Mouse (Mus musculus): ENCODE measurements around the gene Gm5930.
"Not testable (repeated sequence)": the region's sequence is repeated elsewhere in the genome, so short reads cannot be mapped to it uniquely, and the experiment has no call there.

Gm5930 gene

DNA sequence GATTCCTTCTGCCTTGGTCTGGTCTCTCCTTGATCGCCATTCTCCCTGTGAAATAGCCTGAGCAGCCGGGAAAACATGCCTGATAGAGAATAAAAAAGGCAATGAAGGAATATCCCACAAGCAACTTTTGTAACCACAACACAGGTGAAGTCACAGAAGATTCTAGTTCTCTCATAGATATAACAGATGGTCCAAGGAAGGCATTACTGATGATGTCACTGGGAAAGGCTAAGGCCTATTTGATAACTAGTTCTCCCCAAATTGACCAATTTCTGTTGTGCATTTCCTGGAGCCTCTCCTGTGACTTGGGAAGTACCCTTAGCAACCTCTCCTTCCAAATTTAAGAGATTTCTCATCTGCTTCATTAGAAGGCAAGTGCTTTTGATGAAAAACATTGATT, at the start of gene Gm5930:
Gene Gm5930 (minus strand): TSS at position 101 of the 400 bp plus-strand sequence.
- not testable (repeated sequence) for DNase-seq (ENCODE audit: low read depth, low spot score)

DNA sequence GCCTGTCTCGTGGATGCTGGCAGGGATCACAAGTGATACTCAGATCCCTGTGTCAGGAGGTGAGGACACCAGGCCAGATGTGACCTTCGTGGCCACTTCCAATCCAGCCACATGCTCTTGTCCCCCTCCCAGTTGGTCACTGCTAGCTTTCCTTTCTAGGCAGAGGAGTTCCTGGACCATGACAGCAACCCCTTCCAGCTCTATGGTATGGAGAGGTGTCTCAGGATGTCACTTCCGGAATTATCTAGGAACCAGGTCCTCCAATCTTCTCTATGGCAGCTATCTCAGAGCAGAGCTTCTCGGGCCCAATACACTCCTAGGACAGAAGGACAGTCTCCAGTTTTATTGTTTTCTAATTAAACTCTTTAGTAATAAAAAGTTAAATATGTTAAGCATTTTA, 45.8 kb upstream of the Gm5930 start:
- not testable (repeated sequence) for DNase-seq (ENCODE audit: low read depth, low spot score)

DNA sequence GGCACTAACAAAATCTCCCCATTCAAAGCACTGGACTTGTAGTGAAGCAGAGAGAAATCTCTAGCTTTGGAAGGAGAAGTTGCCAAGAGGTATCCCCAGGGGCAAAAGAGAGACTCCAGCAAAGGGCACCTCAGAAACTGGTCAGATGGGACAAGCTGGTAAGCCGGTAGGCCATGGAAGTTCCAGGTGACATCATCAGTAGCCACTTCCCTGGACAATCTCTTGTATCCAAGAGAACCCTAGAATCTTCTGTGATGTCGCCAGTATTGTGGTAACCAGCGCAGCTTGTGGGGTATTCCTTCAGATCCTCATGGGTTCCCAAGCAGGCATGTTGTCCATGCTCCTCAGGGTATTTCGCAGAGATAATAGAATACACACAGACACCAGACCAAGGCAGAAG, 26.7 kb upstream of the Gm5930 start, which contains the start of gene Gm8229:
Gene Gm8229 (plus strand): TSS at position 301 of the 400 bp plus-strand sequence.
- DNase-seq (ENCODE audit: low read depth, low spot score), result not testable (repeated sequence)

DNA sequence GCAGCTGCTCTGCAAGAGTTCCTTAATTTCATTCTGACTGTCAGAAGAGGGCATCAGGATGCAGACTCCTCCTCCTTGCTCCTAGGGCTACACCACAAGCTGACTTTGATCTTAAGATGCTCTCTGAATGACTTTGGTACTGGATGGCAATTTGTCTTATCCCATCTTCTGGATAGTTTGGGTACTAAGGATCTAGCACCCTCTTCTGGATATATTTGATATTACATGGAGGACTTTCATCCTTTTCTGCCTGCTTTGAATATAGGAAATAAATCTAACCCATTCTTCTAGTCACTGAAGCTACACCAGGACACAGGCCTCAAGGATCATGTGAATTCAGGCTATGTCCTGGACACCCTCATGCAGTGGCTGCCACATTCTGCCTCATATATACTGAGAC, 23.9 kb upstream of the Gm5930 start:
- DNase-seq (ENCODE audit: low read depth, low spot score), result not testable (repeated sequence)

DNA sequence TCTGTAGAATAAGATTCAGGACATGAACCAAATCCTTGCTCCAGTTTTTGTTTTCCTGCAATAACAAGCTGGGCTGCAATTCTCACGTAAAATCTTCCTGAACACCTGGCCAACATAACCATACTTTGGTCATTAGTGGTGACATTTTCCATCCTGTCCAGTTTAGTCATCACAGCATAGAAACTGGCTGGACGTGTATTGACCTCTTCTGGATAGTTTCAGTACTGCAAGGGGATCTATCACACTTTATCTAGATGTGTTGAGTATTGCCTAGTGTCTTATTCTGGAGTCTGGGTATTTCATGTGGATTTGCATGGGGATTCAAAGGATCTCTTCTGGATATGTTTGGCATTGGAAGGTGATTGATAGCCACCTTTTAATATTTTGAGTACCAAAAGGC, 23.0 kb upstream of the Gm5930 start:
- not testable (repeated sequence) for DNase-seq (ENCODE audit: low read depth, low spot score)

DNA sequence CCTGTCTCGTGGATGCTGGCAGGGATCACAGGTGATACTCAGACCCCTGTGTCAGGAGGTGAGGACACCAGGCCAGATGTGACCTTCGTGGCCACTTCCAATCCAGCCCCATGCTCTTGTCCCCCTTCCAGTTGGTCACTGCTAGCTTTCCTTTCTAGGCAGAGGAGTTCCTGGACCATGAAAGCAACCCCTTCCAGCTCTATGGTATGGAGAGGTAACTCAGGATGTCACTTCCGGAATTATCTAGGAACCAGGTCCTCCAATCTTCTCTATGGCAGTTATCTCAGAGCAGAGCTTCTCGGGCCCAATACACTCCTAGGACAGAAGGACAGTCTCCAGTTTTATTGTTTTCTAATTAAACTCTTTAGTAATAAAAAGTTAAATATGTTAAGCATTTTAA, 26.3 kb downstream of the Gm5930 start:
- not testable (repeated sequence) for DNase-seq (ENCODE audit: low read depth, low spot score)

DNA sequence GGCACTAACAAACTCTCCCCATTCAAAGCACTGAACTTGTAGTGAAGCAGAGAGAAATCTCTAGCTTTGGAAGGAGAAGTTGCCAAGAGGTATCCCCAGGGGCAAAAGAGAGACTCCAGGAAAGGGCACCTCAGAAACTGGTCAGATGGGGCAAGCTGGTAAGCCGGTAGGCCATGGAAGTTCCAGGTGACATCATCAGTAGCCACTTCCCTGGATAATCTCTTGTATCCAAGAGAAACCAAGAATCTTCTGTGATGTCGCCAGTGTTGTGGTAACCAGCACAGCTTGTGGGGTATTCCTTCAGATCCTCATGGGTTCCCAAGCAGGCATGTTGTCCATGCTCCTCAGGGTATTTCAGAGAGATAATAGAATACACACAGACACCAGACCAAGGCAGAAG, 53.1 kb downstream of the Gm5930 start, which contains the start of gene Gm8220:
Gene Gm8220 (plus strand): TSS at position 301 of the 400 bp plus-strand sequence.
- DNase-seq (ENCODE audit: low read depth, low spot score), result not testable (repeated sequence)

All from CD4-positive helper T cell, adult 2 months (primary cell).